Mouse (Mus musculus) cerebellum, adult 18-20 months (tissue): ENCODE data around the gene Parvb.

Experiments
- DNase-seq, 2 experiments: peaks; one replicate each; pipeline ENCODE4 v3.0.0; 2021

Gene Parvb

GRCm38 (mm10) chr15:84231721-84232561 lies at the start of gene Parvb:
Gene Parvb (plus strand): TSS chr15:84232043.
- peak; percentile 68 to 71 for DNase-seq

- DNase-seq, result no peak
These were observed 47.9 kb upstream of the Parvb start for GRCm38 (mm10) chr15:84183967-84184366.

GRCm38 (mm10) chr15:84186196-84186595 lies 45.6 kb upstream of the Parvb start:
- no peak for DNase-seq

- no peak for DNase-seq
These were observed 42.8 kb upstream of the Parvb start for GRCm38 (mm10) chr15:84188887-84189530.

- no peak for DNase-seq
These were observed 42.0 kb upstream of the Parvb start for GRCm38 (mm10) chr15:84189881-84190280.

- no peak for DNase-seq
These were observed 40.2 kb upstream of the Parvb start for GRCm38 (mm10) chr15:84191724-84192057.

GRCm38 (mm10) chr15:84192058-84192791 lies 39.6 kb upstream of the Parvb start, which contains the start of gene Samm50:
Gene Samm50 (plus strand): TSS chr15:84192241.
- peak; percentile 91 to 93 for DNase-seq

- DNase-seq, result no peak
These were observed 35.2 kb upstream of the Parvb start for GRCm38 (mm10) chr15:84196486-84197165.

GRCm38 (mm10) chr15:84207327-84207726 lies 24.5 kb upstream of the Parvb start:
- no peak for DNase-seq

GRCm38 (mm10) chr15:84209517-84210412 lies 22.1 kb upstream of the Parvb start:
- DNase-seq, result no peak

- no peak for DNase-seq
These were observed 21.4 kb upstream of the Parvb start for GRCm38 (mm10) chr15:84210461-84210860.

- no peak for DNase-seq
These were observed 20.9 kb upstream of the Parvb start for GRCm38 (mm10) chr15:84210941-84211340.

- no peak for DNase-seq
These were observed 20.3 kb upstream of the Parvb start for GRCm38 (mm10) chr15:84211564-84211963.

- DNase-seq, result peak; percentile 80 to 91
These were observed 19.6 kb upstream of the Parvb start for GRCm38 (mm10) chr15:84212031-84212755.

GRCm38 (mm10) chr15:84212756-84213105 lies 19.1 kb upstream of the Parvb start:
- DNase-seq, result no peak

GRCm38 (mm10) chr15:84213162-84213739 lies 18.6 kb upstream of the Parvb start:
- DNase-seq, result no peak

GRCm38 (mm10) chr15:84214476-84214875 lies 17.4 kb upstream of the Parvb start:
- DNase-seq, result no peak

- no peak for DNase-seq
These were observed 16.6 kb upstream of the Parvb start for GRCm38 (mm10) chr15:84215273-84215672.

- no peak for DNase-seq
These were observed 15.8 kb upstream of the Parvb start for GRCm38 (mm10) chr15:84216026-84216425.

GRCm38 (mm10) chr15:84216461-84217084 lies 15.3 kb upstream of the Parvb start:
- DNase-seq, result no peak
